Comparison of ENCODE assay signal across 16 mouse cellular contexts in the genomic region with DNA sequence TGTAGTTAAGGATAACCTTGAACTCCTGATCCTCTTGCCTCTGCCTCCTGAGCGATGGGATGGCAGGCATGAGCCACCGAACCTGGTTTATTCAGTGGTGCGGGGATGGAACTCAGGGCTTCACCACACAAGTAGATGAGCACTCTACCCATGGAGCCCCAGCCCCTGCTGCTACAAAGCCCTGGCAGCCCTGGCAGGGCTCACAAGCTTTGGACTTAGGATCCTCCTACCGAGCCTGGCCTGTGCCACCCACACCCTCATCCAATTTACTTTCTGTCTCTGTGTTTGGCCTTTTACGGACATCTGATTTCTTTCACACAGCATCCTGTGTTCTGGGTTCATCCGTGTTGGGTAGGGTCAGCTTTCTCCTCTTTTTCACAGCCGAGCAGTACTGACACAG.
"Had no signal": no experiment of that assay in that cellular context is flagged by ENCODE, and none has a peak within 500 bp of the region (broad histone marks: within the 10 kb centered on the region; RNA-seq: fewer than 3 reads in every experiment).

No protein-coding gene starts in this region.

- H3K36me3 ChIP-seq: kidney, embryonic 15.5 days; liver, embryonic 13.5 days; lung, embryonic 15.5 days; midbrain, embryonic 15.5 days; neural tube, embryonic 13.5 days had no signal

- ATAC-seq: intestine, embryonic 16.5 days; liver, postnatal 0 days; midbrain, embryonic 15.5 days had no signal

- H3K9ac ChIP-seq: kidney, embryonic 15.5 days; liver, embryonic 13.5 days; liver, postnatal 0 days; lung, embryonic 15.5 days; midbrain, embryonic 15.5 days; neural tube, embryonic 13.5 days had no signal

- H3K27me3 ChIP-seq: kidney, embryonic 15.5 days; lung, embryonic 15.5 days; midbrain, embryonic 15.5 days; neural tube, embryonic 13.5 days had no signal

- H3K27ac ChIP-seq: kidney, embryonic 15.5 days; liver, embryonic 13.5 days; lung, embryonic 15.5 days; macrophage; midbrain, embryonic 15.5 days had no signal

- H3K9me3 ChIP-seq: kidney, embryonic 15.5 days; liver, embryonic 13.5 days; lung, embryonic 15.5 days; megakaryocyte, embryonic 14.5 days; midbrain, embryonic 15.5 days; neural tube, embryonic 13.5 days had no signal

- H3K4me2 ChIP-seq: kidney, embryonic 15.5 days; liver, embryonic 13.5 days; lung, embryonic 15.5 days; midbrain, embryonic 11.5 days; midbrain, embryonic 15.5 days; neural tube, embryonic 13.5 days had no signal

- DNase-seq: kidney, adult 2 months; kidney, postnatal 25 days; liver; liver, embryonic 13.5 days; liver, postnatal 0 days; lung, postnatal 14 days; right cerebral cortex, postnatal 25 days; thymus, postnatal 36 days had no signal

- H3K4me3 ChIP-seq: kidney, embryonic 15.5 days; liver, embryonic 13.5 days; lung, embryonic 15.5 days; megakaryocyte, embryonic 14.5 days; midbrain, embryonic 15.5 days; neural tube, embryonic 13.5 days had no signal
